Mouse (Mus musculus) granulocyte monocyte progenitor cell, adult 5-6 weeks (primary cell): ENCODE results near the gene Slc36a1. TPM values are rescaled to one million over a fixed set of nuclear protein-coding genes. Genes with fewer than 3 reads are reported as not detected.

Experiments used
- ATAC-seq: replicated peaks from 2 replicates; pipeline ENCODE4 v1.8.0; 2016; ENCODE audit warnings: mild to moderate bottlenecking, moderate TSS enrichment, inconsistent platforms; ENCODE audit not compliant: poor library complexity, severe bottlenecking
- total RNA-seq, 2 experiments: library from RNA; stranded (forward) in 1 of 2; stranded (reverse) in 1 of 2; fragments of 200-712, 200-1000 nt in 1 of 2; fragments of >200 nt in 1 of 2; fragmentation: Nextera tagmentation in 1 of 2; gene quantifications; 2 replicates each; pipeline ENCODE4 v1.2.3; 2014 to 2017

Slc36a1 gene
- total RNA-seq, 2 experiments from 2014 or later, result 12.9 to 52.6 TPM

DNA sequence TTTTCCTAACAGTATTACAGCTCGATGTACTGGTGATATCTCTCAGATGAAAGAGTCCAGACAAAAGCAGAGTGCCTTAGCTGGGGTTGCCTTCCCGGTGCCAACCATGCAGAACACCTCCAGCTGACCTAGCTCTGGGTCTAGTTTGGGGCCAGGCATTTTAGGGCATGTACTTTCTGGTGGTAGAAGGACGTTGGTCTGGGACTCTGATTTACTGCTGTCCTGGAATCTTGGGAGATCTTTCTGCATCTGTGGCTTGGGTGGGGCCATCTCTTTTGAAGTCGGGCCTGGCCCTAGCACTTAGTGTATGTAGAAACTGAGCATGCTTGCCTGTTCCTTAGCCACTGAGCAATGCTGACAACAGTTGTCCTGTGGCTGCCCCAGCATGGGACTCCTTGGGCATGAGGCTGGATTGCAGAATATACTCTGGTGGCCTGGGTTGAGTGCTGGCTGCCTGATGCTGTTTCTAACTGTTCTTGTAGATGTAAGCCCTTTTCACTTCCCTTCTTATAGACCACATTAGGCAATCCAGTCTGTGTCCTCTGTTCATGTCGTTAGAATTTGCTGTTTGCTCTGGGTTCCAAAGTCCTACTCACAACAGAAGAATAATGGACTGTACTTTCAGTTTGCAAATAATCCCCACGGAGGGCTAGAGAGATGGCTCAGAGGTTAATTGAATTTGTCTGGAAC lies 4.0 kb downstream of the Slc36a1 start:
- peak; percentile 77 for ATAC-seq

DNA sequence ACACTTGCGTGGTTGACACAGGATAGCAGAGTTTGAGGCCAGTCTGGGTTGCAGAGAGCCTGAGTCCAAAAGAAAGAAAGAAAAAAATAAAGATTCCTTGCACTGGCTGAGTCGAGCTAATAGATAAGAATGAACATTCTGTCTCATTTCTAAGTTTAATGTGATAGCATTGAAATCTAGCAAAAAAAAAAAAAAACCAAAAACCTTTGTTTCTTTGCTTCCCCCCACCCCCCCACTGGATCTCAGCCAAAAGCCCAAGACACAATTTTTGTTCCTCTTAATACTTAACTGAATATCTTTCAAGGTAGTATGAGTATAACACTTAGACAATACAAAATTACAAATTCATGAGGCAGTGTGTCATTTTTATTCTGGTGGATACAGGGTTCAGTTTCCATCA lies 4.9 kb downstream of the Slc36a1 start:
- ATAC-seq, result no peak

DNA sequence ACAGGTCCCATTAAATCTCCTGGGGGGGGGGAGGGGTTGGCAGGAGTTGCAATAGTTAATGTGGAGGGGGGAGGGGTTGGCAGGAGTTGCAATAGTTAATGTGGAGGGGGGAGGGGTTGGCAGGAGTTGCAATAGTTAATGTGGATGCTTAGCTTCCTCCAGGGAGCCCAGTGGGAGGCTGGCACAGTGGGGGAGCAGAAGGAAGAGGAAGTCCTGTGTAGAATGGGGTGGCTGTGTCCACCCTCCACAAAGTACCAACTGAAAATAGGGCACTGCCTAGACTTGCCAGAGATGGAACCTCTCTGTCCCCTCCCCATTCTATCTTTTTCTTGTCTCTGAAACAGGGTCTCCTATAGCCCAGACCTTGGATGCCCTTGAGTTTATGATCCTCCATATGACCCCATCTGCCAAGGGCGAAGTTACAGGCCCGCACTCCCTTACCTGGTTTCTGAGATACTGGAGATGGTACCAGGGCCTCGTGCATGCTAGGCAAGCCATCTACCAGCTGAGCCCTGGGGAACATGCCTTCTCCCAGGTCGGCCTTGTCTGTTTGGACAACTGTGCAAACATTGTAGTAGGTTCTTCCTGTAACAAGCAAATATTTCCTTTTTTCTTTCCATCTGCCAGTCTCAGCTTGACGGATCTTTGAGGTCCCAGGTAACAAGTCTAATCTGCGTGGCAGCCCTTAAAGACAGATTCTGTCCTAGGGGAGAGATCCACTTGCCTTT lies 5.6 kb downstream of the Slc36a1 start:
- ATAC-seq, result peak; percentile 78

DNA sequence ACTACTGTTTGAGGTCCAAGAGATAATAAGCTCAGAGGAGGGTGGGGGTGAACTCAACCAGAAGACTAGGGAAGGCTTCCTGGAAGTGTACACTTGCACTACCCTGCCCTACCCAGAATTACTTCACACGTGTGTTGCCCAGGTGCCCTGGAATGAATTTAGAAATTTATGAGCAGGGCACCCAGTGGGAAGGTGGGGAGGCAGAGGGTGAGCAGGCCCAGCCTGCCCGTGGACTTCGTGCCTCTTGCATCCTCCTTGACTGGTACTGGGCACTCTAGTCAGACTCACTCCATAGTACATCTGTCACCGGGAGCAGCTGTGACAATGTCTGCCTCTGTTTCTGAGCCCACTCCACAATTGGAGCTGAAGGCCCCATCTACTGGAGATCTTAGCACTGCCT lies 9.4 kb downstream of the Slc36a1 start:
- ATAC-seq, result no peak

DNA sequence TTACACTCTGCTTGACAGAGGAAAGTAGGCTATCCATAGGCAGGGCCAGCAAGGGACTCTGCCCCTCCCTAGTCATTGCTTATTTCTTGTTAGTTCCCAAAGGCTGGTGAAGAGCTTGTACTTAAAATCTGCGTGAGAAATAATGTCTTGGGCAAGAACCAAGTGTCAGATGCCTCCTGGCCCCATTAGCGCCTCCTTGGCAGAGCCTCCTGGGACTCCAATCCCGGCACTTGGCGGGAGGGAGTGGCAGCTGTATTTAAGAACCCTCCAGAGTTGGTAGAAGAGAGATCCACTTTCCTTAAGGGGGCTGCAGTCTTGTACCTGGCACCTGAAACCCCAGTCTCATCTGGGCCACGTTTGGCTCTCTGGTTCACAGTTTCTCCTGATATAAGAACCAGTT lies 10.0 kb downstream of the Slc36a1 start:
- no peak for ATAC-seq

DNA sequence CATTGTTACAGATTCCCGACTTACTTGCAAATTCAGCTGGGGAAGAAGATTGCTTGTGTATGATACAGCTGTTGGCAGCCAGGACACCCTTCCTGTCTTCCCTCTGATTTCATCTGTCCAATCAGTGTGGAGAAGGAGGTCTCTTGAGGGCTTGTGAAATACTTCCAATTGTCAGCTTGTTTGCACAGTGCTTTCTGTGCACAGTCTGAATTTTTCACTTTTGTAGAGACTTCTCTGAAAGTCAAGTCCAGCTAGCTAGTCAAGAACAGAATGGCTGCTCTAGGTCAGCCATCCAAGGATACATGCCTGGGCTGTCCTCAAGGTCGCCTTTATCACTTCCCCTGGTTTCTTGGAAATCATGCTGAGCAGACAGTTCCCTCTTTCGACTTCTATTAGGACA lies 10.8 kb downstream of the Slc36a1 start:
- ATAC-seq, result peak; percentile 24; the same call in 1 of the 2 replicates

DNA sequence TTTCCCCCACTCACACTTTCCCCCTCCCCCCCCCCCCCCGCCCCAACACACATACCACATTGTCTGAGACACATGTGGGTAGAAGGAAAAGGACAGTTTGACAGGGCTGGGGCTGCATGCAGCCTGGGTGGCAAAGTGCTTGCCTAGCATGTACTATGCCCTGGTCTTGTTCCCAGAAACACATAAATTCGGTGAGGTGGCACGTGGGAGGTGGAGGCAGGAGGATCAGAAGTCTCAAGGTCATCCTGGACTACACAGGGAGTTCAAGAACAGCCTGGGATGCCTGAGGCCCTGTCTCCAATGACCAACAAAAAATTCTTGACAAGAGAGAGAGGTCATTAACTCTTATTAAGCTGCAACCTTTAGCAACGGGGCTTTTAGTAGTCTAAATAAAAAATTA lies 11.9 kb downstream of the Slc36a1 start:
- ATAC-seq, result no peak

DNA sequence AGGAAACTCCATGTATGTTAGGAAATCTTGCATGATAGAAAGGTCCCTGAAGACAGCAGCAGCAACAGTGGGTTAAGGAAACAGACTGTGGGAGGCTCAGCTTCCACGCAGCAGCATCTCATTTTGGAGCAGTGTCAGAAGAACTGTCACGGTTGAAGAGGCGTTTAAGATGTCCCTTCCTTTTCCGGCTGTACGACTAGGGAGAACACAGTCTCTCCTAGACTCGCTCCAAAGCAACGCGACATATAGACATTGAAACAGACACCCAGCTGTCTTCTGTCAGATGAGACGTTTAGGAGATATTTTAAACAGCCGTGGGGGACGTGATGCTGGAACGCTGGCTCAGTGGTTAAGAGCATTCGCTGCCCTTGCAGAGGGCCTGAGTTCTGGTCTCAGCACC lies 12.7 kb downstream of the Slc36a1 start:
- ATAC-seq, result no peak

DNA sequence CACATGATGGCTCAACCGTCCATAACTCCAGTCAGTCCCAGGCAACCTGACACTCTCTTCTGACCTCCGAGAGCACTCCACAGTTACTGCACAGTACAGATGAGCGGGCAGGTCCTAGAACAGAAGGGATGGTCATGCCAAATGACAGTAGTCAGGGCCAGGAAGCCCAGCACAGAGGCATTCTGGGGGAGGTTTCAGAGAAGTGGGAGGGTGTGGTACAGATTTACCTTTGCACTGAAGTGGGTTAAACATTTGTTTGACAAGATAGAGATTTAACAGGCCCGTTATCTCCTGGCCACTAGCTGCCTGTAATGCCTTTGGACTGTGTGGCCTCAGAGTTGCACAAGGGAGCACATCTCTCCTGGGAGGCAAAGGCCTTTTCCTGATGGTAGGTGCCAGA lies 13.3 kb downstream of the Slc36a1 start:
- ATAC-seq, result no peak

DNA sequence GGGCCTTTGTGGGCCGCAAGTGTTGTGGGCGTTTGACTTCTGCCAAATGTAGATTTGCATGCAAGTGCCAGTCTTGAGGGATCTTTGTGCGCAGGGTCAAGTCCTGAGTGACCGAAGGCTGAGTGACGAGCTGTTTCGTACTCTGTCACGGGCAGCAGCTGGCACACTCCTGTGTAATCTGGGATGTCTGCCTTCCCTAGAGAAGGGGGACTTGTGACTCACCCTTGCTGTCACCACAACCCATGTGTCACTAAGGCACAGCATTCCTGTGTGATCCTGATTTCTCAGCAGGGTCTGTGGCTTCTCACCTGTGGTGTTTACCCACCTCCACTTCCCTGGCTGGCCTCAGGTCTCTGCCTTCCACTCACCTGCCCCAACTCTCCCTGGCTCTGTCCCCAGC lies 13.7 kb downstream of the Slc36a1 start:
- no peak for ATAC-seq

DNA sequence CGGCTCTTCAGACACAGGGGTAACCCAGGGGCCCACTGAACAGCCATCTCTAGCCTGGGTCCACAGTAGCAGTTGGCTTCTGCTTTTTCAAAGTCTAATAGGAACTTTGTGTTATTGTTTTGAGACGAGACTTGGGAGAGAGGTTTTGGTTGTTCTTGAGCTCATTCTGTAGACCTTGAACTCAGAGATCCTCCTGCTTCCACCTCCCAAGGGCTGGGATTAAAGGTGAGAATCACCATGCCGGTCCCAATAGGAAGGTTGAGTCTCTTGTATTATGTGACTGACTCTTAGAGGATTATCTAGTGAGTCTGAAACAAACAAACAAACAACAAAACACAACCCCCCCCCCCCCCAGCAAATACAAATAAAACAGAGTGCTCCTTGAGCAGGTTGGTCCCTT lies 14.3 kb downstream of the Slc36a1 start:
- no peak for ATAC-seq

DNA sequence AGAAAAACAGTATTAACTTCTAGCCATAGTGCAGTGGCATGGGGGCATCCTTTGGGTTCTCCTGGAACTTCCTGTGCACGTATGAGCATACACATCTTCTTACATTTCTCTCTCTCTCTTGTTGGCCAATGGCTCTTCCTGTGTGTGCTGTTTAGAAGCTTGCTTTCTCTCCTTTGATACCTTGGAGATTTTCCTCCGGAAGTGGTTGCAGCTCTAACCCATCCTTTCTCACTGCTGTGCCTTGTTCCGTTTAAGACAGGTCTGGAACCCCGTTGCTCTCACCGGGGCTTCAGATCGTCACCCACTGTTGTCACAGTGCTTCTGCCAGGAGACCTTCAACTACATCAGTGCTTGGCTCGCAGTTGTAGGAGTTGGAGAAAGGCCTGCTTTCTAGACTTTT lies 17.2 kb downstream of the Slc36a1 start:
- ATAC-seq, result no peak

DNA sequence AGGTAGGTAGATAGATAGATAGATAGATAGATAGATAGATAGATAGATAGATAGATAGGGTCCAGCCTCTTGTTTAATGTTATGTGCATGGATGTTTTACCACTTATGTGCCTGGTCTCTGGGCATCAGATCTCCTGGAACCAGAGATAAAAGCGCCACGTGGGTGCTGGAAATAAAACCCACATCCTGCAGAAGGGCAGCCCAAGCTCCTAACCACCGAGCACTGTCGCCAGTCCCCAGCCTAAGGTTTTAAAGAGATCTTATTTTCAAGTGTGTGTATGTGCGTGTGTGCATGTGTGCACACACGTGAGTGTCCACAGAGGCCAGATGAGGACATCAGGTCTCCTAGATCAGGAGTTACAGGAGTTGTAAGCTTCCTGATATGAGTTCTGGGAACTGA lies 26.9 kb downstream of the Slc36a1 start:
- ATAC-seq, result no peak

DNA sequence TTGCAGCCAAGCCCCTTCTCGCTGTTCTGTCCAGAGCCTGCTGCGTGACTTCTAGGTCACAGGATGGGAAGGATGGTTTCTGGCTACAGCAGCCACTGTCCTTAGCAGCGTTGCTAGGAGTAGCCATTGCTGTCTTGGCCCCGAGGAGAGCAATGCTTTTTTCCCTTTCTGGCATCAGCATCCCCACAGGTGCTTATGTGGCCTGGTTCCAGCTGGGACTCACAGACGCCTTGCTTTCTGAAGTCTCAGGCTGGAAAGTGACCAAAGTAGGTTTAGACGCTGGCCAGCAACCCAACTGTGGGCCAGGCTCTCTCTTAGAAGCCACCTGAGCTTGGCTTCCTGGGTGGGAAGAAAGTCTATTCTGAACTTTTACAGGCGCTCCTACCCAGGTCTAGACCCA lies 30.1 kb downstream of the Slc36a1 start:
- no peak for ATAC-seq

DNA sequence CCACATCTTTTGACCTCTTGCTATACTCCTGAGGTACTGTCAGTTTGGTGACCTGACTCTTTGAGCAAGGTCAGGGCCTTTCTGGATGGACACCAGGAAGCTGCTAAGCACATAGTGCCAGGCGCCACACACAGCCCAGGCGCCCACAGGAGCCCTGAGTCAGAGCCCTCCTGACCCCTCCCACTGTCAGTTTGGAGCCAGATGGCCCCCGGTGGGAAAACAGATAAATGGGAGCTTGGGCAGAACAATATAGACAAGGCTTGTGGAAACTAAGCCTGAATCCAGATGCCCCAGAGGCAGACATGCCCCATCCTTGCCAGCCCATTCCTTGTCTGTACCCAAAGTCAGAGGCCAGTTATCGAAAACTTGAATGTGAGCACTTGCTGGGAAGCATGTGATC lies 30.6 kb downstream of the Slc36a1 start:
- ATAC-seq, result no peak

DNA sequence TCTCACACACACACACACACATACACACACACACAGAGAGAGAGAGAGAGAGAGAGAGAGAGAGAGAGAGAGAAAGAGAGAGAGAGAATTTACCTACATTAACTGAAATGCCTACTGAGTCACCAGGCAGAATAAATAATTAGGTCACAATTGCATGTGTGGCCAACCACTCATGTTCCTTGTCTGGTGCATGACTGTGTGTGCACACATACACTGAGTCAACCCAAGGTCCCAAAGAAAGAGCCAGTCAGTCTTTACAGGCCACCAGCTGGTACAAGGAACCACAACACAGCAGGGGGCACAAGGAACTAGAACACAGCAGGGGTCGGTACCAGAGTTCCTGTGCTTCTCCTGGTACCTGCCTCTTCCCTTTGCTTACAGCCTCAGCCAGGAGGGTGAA lies 32.7 kb downstream of the Slc36a1 start:
- no peak for ATAC-seq

DNA sequence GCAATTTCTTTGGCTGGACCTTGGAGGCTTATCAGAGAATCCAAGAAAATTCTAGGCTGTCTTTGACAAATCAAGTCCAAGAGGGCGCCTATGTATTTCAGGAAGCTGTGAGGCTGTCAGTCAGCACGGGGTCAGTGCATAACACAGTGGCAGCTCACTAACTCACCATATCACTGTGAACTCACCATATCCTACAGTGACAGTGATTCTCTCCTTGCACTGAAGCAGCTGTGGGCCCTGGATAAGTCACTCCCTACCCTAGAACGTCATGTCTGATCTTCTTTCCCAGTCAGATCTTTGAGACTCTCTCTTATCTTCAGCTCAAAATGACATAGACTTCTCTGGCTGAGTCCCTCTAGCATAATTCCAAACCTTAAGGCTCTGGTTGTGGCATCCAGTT lies 35.3 kb downstream of the Slc36a1 start:
- ATAC-seq, result no peak

DNA sequence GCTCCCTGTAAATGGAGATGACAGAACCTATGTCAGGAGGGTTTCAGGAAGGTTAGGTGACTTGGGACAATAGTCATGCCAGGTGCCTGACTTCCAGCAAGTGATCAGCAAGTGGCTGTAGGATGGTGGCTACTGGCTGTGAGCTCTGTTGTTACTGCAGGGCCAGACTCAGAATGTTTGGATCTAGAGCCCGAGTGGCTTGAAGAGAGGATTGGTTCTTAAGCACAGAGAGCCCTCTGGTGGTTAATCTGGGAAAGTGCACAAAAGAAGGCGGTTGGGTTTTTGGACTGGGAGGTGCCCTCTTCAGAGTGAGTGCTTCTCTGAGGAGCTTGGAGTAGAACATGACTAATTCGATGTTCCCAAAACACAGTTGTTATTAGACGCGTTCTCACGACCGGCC lies 36.4 kb downstream of the Slc36a1 start:
- peak; percentile 87 for ATAC-seq

DNA sequence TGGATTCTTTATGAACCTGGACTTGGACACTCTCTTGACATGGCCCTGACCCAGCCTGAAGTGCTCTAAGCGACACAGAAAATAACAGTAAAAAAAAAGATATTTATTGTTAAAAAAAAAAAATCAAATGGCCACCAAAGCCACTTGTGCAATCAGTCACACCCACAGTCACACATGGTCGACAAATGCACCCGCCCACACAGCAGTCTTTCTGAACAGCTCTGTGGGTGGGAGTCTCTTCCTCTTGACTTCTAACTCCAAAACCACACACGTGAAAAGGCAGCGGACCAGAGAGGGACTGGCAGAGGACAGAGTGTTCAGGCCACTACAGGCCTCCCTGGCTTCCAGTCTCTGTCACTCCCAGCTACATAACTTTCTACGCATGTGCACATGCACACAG lies 46.4 kb downstream of the Slc36a1 start:
- peak; percentile 94 for ATAC-seq

DNA sequence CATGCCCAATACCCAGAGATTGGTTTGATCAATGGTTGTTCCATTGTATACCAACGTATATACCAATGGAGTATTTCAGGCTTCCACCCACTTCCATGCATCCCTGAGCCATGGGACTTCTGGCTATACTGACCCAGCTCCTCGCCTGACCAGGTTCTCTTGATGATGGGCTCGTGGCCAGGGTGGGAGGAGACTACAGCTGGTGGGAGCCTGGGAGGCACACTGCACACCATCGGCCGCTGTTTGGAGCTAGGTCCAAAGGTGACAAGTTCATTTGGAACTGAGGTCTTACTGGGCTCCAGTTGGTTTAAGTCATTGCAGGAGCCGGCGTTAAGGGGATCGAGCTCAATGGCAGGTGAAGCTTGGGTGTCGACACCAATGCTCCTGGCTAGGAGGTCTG lies 49.2 kb downstream of the Slc36a1 start:
- ATAC-seq, result no peak

DNA sequence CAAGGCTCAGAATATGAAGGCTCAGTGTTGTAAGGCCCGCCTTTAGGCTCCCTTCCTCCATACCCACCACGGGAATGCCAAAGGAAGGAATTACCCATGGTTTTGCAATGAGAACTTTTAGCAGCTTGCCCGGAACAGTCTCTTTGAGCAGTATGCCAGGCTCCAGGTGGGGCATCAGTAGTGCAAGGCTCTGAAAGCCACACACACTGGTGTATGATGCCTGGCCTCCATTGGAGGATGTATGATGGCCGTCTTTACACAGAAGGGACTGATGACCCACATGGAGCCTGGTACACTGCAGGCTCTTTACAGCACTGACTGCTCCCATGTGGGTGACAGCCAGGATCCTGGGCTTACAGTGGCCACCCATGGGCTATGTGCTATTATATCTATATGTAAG lies 57.0 kb downstream of the Slc36a1 start:
- ATAC-seq, result no peak

DNA sequence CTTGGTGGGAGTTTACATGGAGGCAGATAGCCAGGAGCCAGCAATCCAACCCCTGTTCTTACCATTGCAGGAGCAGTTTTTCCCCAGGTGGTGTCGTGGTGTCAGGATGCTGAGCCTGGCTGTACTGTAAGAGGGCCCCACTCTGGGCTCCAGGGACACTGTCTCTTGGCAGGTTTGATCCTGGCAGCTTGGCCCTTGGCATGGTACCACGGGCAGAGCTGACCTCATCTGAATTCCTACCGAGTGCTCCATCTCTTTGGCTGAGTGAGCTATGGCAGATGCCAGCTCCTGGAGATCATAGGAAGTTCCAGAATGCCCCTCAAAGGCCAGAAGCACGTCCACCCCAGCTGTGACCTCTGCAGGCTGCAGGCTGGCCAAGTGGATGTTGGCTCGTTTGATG lies 57.9 kb downstream of the Slc36a1 start:
- ATAC-seq, result no peak
